Mouse (Mus musculus) testis, adult 2 months (tissue): ENCODE data around the gene Rtn2.
A peak's percentile ranks its signal among the peaks of the same experiment; 100 is the strongest.

Experiments
- CTCF ChIP-seq: fragments of 200-500 bp; IDR thresholded peaks from 2 replicates; pipeline ENCODE4 v1.5.1; 2012; ENCODE audit warnings: low read depth, mild to moderate bottlenecking, inconsistent platforms, low read length, moderate library complexity; ENCODE audit not compliant: control insufficient read depth, insufficient read depth, insufficient replicate concordance
- POLR2A ChIP-seq: fragments of 200-500 bp; IDR thresholded peaks from 2 replicates; pipeline ENCODE4 v1.6.1; 2012; ENCODE audit warnings: low read depth, mild to moderate bottlenecking, inconsistent platforms, low read length, moderate library complexity; ENCODE audit not compliant: control insufficient read depth

DNA sequence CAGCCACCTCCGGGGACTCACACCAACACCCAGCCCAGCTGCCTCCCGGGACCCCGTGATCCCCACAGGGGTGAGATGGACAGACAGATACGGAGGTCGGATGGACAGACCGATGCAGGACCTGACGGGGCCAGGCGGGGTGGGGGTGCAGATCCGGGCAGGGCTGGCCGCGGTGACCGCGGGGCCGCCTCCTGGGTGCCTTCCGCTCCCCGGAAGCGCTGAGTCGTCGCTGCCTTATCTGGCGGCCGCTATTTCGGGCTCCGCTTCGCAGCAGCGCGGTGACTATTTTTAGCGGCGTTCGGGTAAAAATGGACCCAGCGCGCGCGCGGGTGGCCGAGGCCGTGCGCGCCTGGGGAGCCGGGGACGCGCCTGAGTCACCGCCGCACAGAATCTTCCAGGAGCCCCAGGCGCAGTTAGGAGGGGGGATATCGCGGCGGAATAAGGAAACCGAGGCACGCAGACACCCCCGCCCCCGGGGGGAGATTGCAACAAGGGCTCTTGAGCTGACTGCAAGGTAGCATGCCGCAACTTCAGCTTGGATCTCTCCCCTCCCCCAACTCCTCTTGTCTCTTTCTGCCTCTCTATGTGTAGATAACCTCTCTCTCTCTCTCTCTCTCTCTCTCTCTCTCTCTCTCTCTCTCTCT is 50.4 kb downstream of the Rtn2 start:
- no peak for TF ChIP-seq CTCF
- peak; percentile 35; the same call in 1 of the 2 replicates for TF ChIP-seq POLR2A
